Mouse (Mus musculus) ES-E14 (cell line): ENCODE measurements around the gene Fam241a.

Source experiments
- CHD2 ChIP-seq: IDR thresholded peaks from 2 replicates; pipeline ENCODE4 v1.6.1; 2014; ENCODE audit warnings: mild to moderate bottlenecking, low read depth, low read length, inconsistent platforms
- HCFC1 ChIP-seq: IDR thresholded peaks from 2 replicates; pipeline ENCODE4 v1.6.1; 2012; ENCODE audit warnings: low read length, inconsistent platforms, borderline replicate concordance; ENCODE audit not compliant: insufficient read depth
- MAFK ChIP-seq: IDR thresholded peaks from 2 replicates; pipeline ENCODE4 v1.6.1; 2014; ENCODE audit warnings: mild to moderate bottlenecking, low read depth, low read length, inconsistent platforms; ENCODE audit not compliant: insufficient read depth
- ZC3H11A ChIP-seq: IDR thresholded peaks from 2 replicates; pipeline ENCODE4 v1.6.1; 2012; ENCODE audit warnings: low read depth, mild to moderate bottlenecking, inconsistent platforms, low read length, borderline replicate concordance
- ZNF384 ChIP-seq: IDR thresholded peaks from 2 replicates; pipeline ENCODE4 v1.6.1; 2012; ENCODE audit warnings: low read depth, low read length, inconsistent platforms

DNA sequence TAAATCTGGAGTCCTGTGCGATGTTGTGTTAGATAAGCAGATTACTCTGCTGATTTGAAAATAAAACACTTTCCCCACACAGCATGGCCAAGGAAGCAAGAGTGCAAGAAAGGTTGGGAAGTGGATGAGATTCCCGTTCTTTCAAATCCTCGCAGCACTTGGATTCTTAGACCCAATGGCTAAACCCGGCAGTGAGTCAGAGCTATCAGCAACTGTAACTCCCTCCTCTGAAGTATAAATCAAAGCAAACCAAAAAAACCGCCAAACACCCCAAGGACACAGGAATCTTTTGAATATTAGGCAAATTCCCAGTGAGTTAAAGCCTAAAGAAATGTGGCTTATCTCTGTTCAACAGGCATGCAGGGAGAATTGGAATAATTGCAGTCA, 52.2 kb downstream of the Fam241a start:
- TF ChIP-seq CHD2 (no peak), MAFK (no peak), ZNF384 (no peak), ZC3H11A (no peak), HCFC1 (no peak)
